Mouse (Mus musculus) lung, embryonic 15.5 days (tissue): ENCODE results near the gene Cds1. TPM values are rescaled to one million over a fixed set of nuclear protein-coding genes. Genes with fewer than 3 reads are reported as not detected.

Experiments
- ATAC-seq: fragments of 200-750 bp; cut with Nextera tagmentation; 2 replicates; pipeline ENCODE4 v1.8.0; 2017; ENCODE audit warnings: moderate number of reproducible peaks, borderline replicate concordance; ENCODE audit not compliant: low FRiP score, low TSS enrichment; ENCODE audit errors: extremely low read depth
- H3K27ac ChIP-seq: fragments of 300-500 bp; sonication (generic); 2 replicates; pipeline ENCODE4 v1.5.1; 2015; ENCODE audit warnings: moderate library complexity, mild to moderate bottlenecking, inconsistent platforms
- H3K27me3 ChIP-seq: fragments of 300-500 bp; sonication (generic); 2 replicates; pipeline ENCODE4 v1.6.1; 2015; ENCODE audit warnings: inconsistent platforms
- H3K36me3 ChIP-seq: fragments of 300-500 bp; sonication (generic); 2 replicates; pipeline ENCODE4 v1.6.1; 2015; ENCODE audit warnings: inconsistent platforms
- H3K4me1 ChIP-seq: fragments of 300-500 bp; sonication (generic); 2 replicates; pipeline ENCODE4 v1.6.1; 2015; ENCODE audit warnings: inconsistent platforms
- H3K4me2 ChIP-seq: fragments of 300-500 bp; sonication (generic); 2 replicates; pipeline ENCODE4 v1.6.1; 2015; ENCODE audit warnings: inconsistent platforms, mild to moderate bottlenecking, moderate library complexity
- H3K4me3 ChIP-seq: fragments of 300-500 bp; sonication (generic); 2 replicates; pipeline ENCODE4 v1.5.1; 2015; ENCODE audit warnings: mild to moderate bottlenecking, inconsistent platforms
- H3K9ac ChIP-seq: fragments of 300-500 bp; sonication (generic); 2 replicates; pipeline ENCODE4 v1.6.1; 2015; ENCODE audit warnings: inconsistent platforms
- H3K9me3 ChIP-seq: fragments of 300-500 bp; sonication (generic); 2 replicates; pipeline ENCODE4 v1.6.1; 2016; ENCODE audit warnings: inconsistent platforms
- WGBS: fragments of 180-500 bp; shearing (Covaris S2); methylation state at CpG from one replicate; pipeline ENCODE4 v1.1.7; 2015; 5-methylcytosine and 5-hydroxymethylcytosine counted together
- polyA plus RNA-seq: library from polyadenylated mRNA; unstranded; fragments of >200 nt; fragmentation: Nextera tagmentation; extraction: Ambion mirVana; gene quantifications from 2 replicates; pipeline ENCODE4 v1.2.1, GENCODE M21; 2015

The Cds1 gene
- 4.1 and 7.4 TPM in 2 replicates for polyA plus RNA-seq

GRCm38 (mm10) chr5:101764554-101765347 lies at the start of gene Cds1:
Gene Cds1 (plus strand): TSS chr5:101765130.
- peak within 1 kb of the TSS; percentile 53 for H3K9ac ChIP-seq
- H3K4me1 ChIP-seq: peaks cover 22% of the 10 kb centered on the region
- peak within 1 kb of the TSS; percentile 99 for H3K4me2 ChIP-seq
- no peaks in the 10 kb centered on the region for H3K36me3 ChIP-seq
- peak; percentile 88 for ATAC-seq
- peaks cover 54% of the 10 kb centered on the region for H3K27me3 ChIP-seq
- H3K4me3 ChIP-seq: peak within 1 kb of the TSS; percentile 64
- H3K27ac ChIP-seq: peak within 1 kb of the TSS; percentile 42; the same call in 1 of the 2 replicates
- H3K9me3 ChIP-seq: no peaks in the 10 kb centered on the region
- under 1% methylated on average over 64 of the region's 91 CpGs for WGBS

DNA sequence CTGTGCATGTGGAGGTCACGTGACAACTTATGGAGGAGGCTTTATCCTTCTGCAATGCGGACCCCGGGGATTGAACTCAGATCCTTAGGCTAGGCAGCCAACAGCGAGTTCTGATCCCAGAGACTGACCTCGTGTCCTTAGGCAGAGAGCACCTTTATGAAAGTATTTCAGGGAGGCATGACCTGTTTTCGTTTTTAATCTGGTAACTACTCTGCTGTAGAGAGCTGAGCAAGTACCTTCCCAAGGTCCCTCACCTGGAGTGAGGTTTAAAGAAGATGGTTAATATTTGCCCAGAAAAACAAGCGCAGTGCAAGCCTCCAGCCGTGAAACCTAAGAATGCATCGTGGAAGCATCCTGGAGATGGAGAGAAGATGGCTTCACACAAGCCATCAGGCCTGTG lies 40.7 kb upstream of the Cds1 start:
- Histone ChIP-seq H3K4me3 (no peak overlapping the region), H3K4me1 (no peaks in the 10 kb centered on the region), H3K27me3 (no peaks in the 10 kb centered on the region), H3K27ac (no peak overlapping the region), H3K36me3 (no peaks in the 10 kb centered on the region), H3K9ac (no peak overlapping the region), H3K9me3 (no peaks in the 10 kb centered on the region), H3K4me2 (no peak overlapping the region)
- WGBS: 74% methylated on average over 9 of the region's 9 CpGs
- ATAC-seq: no peak

- no peak overlapping the region for H3K27ac ChIP-seq
- H3K4me2 ChIP-seq: no peak overlapping the region
- no peaks in the 10 kb centered on the region for H3K4me1 ChIP-seq
- H3K36me3 ChIP-seq: no peaks in the 10 kb centered on the region
- no peak for ATAC-seq
- no peaks in the 10 kb centered on the region for H3K9me3 ChIP-seq
- 85% methylated on average over 16 of the region's 16 CpGs for whole genome bisulfite sequencing
- H3K27me3 ChIP-seq: no peaks in the 10 kb centered on the region
- no peak overlapping the region for H3K9ac ChIP-seq
- no peak overlapping the region for H3K4me3 ChIP-seq
Observed at GRCm38 (mm10) chr5:101724756-101725155, 40.2 kb upstream of the Cds1 start.

DNA sequence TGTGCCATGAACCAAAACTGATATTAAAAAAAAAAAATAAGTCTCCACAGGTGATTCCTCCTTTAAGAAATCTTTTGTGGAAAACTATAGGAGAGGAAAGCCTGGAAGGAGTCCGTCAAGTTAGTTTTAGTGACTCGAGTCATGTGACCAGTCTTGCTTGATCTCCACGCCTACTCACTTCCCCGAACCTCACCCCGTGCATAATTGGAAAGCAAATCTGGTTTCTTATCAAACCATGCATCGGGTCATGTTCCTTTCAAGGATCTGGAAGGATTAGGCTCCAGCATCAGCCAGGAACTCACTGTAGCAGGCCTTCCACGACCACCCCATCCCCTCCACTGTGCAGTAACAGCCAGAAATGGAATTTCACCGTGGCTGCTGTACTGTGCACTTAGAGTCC lies 39.2 kb upstream of the Cds1 start:
- Histone ChIP-seq H3K27me3 (no peaks in the 10 kb centered on the region), H3K4me3 (no peak overlapping the region), H3K36me3 (no peaks in the 10 kb centered on the region), H3K9ac (no peak overlapping the region), H3K4me1 (no peaks in the 10 kb centered on the region), H3K4me2 (no peak overlapping the region), H3K27ac (no peak overlapping the region), H3K9me3 (no peaks in the 10 kb centered on the region)
- ATAC-seq: no peak
- WGBS: 54% methylated on average over 8 of the region's 8 CpGs

DNA sequence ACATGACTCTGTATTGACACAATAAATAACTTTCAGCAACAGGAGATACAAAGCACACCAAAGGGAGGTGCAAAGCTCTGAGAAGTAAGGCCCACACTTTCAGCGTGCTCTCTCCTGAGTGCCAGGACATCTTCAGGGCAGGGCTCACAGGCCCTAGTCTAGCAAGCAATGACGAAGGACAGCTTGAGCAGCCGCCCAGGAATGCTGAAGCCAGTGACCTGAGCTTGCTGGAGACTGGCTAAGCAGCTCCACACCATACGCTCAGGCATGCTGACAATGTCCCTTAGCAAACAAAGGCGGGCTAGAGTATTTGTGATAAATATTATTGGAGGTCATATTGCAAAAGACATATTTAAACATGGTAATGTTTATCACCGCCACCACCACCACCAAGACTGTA lies 38.6 kb upstream of the Cds1 start:
- Histone ChIP-seq H3K9ac (no peak overlapping the region), H3K36me3 (no peaks in the 10 kb centered on the region), H3K4me1 (no peaks in the 10 kb centered on the region), H3K4me2 (no peak overlapping the region), H3K27me3 (no peaks in the 10 kb centered on the region), H3K27ac (0 out of 2 replicates have a peak overlapping the region, but pooled peaks have one; percentile 6), H3K9me3 (no peaks in the 10 kb centered on the region), H3K4me3 (no peak overlapping the region)
- WGBS: 58% methylated on average over 6 of the region's 6 CpGs
- ATAC-seq: no peak

- Histone ChIP-seq H3K9ac (no peak overlapping the region), H3K9me3 (no peaks in the 10 kb centered on the region), H3K36me3 (no peaks in the 10 kb centered on the region), H3K27me3 (no peaks in the 10 kb centered on the region), H3K27ac (no peak overlapping the region), H3K4me2 (no peak overlapping the region), H3K4me3 (no peak overlapping the region), H3K4me1 (no peaks in the 10 kb centered on the region)
- whole genome bisulfite sequencing: 64% methylated on average over 8 of the region's 8 CpGs
- no peak for ATAC-seq
Observed at GRCm38 (mm10) chr5:101728304-101728905, 36.5 kb upstream of the Cds1 start.

DNA sequence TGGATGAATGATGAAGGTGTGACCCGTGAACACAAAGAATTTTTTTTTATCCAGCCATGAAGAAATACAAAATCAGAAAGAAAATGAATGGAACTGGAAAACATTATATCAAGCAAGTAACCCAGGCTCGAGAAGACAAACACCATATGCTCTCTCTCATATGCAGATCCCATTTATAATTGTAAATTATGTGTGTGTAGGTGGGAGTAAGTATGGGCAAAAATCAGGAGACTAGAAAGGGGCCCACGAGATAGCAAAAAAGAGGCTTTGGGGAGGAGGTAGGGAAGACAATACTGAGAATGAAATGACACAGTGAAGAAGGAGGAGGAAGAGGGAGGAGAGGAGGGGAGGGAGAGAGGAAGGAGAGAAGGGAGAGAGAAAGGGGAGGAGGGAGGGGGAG lies 27.6 kb upstream of the Cds1 start:
- H3K4me2 ChIP-seq: no peak overlapping the region
- no peak overlapping the region for H3K4me3 ChIP-seq
- WGBS: 50% methylated on average over 3 of the region's 3 CpGs
- H3K36me3 ChIP-seq: no peaks in the 10 kb centered on the region
- H3K27me3 ChIP-seq: no peaks in the 10 kb centered on the region
- H3K9me3 ChIP-seq: no peaks in the 10 kb centered on the region
- no peak for ATAC-seq
- H3K9ac ChIP-seq: no peak overlapping the region
- H3K27ac ChIP-seq: no peak overlapping the region
- H3K4me1 ChIP-seq: no peaks in the 10 kb centered on the region

GRCm38 (mm10) chr5:101740471-101741223 lies 24.3 kb upstream of the Cds1 start:
- WGBS: 74% methylated on average over 16 of the region's 16 CpGs
- Histone ChIP-seq H3K9me3 (no peaks in the 10 kb centered on the region), H3K9ac (no peak overlapping the region), H3K4me3 (no peak overlapping the region), H3K4me1 (no peaks in the 10 kb centered on the region), H3K27ac (no peak overlapping the region), H3K36me3 (no peaks in the 10 kb centered on the region), H3K27me3 (no peaks in the 10 kb centered on the region), H3K4me2 (no peak overlapping the region)
- no peak for ATAC-seq

DNA sequence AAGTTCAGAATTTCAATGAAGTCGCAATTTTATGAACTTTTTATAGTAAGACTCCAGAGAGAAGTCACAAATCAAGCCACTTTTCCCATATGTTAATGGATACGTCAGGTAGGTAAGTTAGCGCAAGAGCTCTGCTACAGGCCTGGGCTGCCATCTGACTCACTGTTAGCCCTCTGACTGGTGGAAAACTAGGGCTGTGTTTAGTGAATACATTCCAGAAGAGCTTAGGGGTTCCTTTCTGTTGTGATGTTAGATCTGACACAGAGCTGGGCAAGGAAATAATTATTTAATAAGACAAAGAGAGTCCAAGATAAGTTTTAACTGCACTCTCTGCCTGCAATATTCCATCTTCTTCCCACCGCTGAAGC lies 23.7 kb upstream of the Cds1 start:
- Histone ChIP-seq H3K27ac (no peak overlapping the region), H3K27me3 (no peaks in the 10 kb centered on the region)
- no peak for ATAC-seq

DNA sequence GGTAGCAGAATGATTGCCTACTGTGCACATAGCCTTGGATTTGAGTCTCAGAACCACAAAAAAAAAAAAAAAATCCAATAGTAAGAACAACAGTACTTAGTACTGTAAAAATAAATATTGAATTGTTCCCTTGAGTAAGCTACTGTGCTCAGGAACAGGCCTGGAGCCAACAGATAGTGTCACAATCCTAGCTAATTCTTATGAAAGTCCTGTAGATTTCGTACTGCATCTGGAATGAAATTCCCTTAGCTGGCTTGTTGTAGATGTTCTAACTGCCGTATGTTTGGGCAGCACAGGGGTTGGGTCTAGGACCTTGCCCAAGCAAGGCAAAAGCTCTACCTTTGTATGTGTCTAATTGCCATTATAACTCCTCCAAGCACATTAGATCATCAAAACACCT lies 22.9 kb upstream of the Cds1 start:
- ATAC-seq: no peak; the same call in 1 of the 2 replicates
- WGBS: 75% methylated on average over 2 of the region's 2 CpGs
- H3K4me1 ChIP-seq: no peaks in the 10 kb centered on the region
- no peaks in the 10 kb centered on the region for H3K9me3 ChIP-seq
- H3K9ac ChIP-seq: no peak overlapping the region
- H3K27me3 ChIP-seq: no peaks in the 10 kb centered on the region
- no peaks in the 10 kb centered on the region for H3K36me3 ChIP-seq
- H3K4me3 ChIP-seq: no peak overlapping the region
- H3K4me2 ChIP-seq: no peak overlapping the region
- H3K27ac ChIP-seq: no peak overlapping the region

More for the DNA sequence above, 23.7 kb upstream of the Cds1 start:
- WGBS: 87% methylated on average over 4 of the region's 4 CpGs
- H3K4me3 ChIP-seq: no peak overlapping the region
- H3K9me3 ChIP-seq: no peaks in the 10 kb centered on the region
- H3K4me1 ChIP-seq: no peaks in the 10 kb centered on the region
- H3K4me2 ChIP-seq: no peak overlapping the region
- H3K36me3 ChIP-seq: no peaks in the 10 kb centered on the region
- no peak overlapping the region for H3K9ac ChIP-seq

GRCm38 (mm10) chr5:101742425-101742824 lies 22.5 kb upstream of the Cds1 start:
- Histone ChIP-seq H3K4me2 (no peak overlapping the region), H3K4me3 (no peak overlapping the region), H3K9ac (no peak overlapping the region), H3K4me1 (no peaks in the 10 kb centered on the region), H3K27ac (no peak overlapping the region), H3K9me3 (no peaks in the 10 kb centered on the region), H3K27me3 (no peaks in the 10 kb centered on the region), H3K36me3 (no peaks in the 10 kb centered on the region)
- no peak for ATAC-seq
- WGBS: 89% methylated on average over 8 of the region's 8 CpGs

DNA sequence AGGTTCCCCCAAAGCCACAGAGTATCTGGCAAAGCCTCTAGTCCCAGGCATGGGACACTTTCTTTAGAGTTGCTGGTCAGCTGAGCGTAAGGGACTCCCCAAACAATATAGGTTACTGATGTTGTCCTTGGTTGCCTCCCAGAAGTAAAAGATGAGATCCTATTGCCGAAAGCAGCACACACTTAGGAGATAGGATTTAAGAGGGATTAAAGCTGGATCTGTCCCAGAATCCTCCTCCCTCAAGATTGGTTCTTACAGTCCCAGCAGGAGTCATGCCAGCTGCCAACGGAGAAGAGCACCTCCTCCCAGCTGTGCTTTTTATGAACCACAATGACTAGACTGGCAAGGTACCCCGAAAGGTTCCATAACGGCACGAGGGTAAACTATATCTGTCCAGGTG lies 20.0 kb upstream of the Cds1 start:
- Histone ChIP-seq H3K36me3 (no peaks in the 10 kb centered on the region), H3K27ac (no peak overlapping the region), H3K4me1 (no peaks in the 10 kb centered on the region), H3K4me3 (no peak overlapping the region), H3K9me3 (no peaks in the 10 kb centered on the region), H3K4me2 (no peak overlapping the region), H3K9ac (no peak overlapping the region), H3K27me3 (no peaks in the 10 kb centered on the region)
- 81% methylated on average over 6 of the region's 6 CpGs for WGBS
- no peak for ATAC-seq
